Mouse (Mus musculus) MN1 (cell line): ENCODE data around the gene Ppfia3.
"Not testable (repeated sequence)": the region's sequence is repeated elsewhere in the genome, so short reads cannot be mapped to it uniquely, and the experiment has no call there.

Experiments
- DNase-seq: peaks from one replicate; pipeline ENCODE4 v3.0.0-alpha.2; 2016; ENCODE audit warnings: low spot score

Gene Ppfia3

DNA sequence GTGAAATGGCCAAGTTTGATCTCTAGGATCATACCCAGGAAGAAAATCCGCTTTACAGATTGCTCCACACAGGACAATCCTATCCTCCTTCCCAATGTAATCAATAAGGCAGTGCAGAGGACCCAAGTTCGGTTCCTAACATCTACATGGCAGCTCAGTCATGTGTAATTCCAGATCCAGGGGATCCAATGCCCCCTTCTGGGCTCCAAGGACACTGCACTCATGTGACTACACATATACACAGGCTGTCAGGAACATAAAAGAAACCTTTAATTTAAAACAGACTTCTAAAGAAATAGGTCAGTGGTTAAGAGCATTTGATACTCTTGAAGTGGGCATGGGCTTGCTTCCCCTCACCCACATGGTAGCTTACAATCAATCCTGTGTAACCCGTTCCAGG lies 19.3 kb upstream of the Ppfia3 start:
- no peak for DNase-seq

DNA sequence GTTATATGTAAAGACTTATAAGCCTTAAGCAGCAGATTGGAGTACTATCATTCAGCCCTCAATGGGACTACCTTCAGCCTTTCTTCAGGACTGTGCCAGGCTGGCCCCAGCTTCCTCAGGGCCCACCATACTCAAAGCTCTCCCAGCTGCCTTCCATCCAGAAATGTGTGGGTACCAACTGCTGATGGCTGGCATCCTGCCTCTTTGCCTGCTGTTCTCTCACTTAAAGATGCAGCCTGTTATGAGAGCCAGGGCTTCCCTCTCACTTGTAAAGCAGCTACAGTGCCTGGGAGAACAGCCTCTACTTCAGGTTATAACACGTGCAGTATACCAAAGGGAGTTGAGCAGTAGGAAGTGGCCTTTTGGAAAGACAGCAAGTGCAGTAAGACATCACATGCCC lies 9.2 kb upstream of the Ppfia3 start:
- no peak for DNase-seq

DNA sequence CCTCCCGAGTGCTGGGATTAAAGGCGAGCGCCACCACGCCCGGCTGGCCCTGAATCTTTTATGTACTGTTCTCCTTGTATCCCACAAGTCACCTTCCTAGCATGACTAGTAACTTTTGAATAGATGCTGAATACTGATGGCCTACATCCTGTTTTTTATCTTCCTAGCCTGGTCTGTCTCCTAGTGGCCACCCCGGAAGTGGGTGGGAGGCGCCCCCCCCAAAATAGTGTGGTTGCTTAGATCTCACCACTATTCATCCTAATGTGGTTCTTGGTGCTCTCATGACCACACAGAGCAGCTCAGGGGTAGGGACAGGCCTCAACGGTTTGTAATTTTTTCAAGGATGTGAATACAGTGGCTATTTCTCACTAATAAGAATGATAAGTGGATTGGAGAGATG lies 7.8 kb upstream of the Ppfia3 start:
- DNase-seq = no peak

GRCm38 (mm10) chr7:45372371-45372770 lies 5.6 kb upstream of the Ppfia3 start:
- DNase-seq = no peak

GRCm38 (mm10) chr7:45370475-45371311 lies 3.9 kb upstream of the Ppfia3 start, which contains the start of gene Lin7b:
TSS of gene Lin7b (minus strand) at chr7:45370583.
- no peak for DNase-seq

- no peak for DNase-seq
These were observed 3.1 kb upstream of the Ppfia3 start for GRCm38 (mm10) chr7:45369836-45370474.

- DNase-seq = no peak
These were observed 2.4 kb upstream of the Ppfia3 start for GRCm38 (mm10) chr7:45369022-45369745.

- DNase-seq = no peak
These were observed 1.4 kb upstream of the Ppfia3 start for GRCm38 (mm10) chr7:45368178-45368577.

DNA sequence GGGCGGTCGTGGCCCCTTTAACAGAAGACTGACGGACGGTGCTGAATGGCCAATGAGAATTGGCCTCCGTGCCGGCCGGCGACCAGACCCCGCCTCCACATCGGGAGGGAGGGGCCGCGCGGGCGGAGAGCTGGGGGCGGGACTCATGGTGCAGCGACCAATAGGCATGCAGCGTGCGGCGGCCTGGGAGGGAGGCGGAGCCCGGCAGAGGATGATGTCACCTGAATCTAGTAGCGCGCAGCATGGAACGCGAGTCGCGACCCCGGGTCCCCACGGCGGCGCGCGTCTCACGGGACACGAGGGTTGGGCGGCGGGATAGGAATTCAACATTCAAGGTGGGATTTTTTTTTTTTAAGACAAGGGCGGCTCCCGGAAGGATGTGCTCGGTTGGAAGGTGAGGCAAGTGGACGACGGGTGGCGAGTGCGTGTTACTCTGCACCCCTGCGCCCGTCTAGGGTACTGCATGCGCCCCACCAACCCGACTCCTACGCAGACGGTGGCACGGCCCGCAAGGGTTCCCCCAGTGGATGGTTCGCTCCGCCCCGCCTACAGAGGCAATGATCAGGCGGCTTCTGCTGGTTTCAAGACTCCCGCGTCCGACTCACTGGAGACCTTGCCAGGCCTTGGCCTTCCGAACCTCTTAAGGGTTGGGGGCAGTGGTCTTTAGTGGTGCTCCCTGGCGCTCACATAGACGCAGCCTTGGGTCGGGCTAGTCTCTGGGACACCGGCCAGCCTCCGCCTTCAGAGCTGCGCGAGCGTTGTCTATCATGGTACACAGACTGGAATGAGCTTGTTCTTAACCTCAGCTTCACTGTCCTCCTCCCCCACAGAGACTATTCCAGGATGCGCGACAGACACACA lies 431 bp upstream of the Ppfia3 start:
- peak; percentile 96 for DNase-seq

GRCm38 (mm10) chr7:45365742-45366651 lies 822 bp downstream of the Ppfia3 start:
- peak; percentile 54 for DNase-seq

DNA sequence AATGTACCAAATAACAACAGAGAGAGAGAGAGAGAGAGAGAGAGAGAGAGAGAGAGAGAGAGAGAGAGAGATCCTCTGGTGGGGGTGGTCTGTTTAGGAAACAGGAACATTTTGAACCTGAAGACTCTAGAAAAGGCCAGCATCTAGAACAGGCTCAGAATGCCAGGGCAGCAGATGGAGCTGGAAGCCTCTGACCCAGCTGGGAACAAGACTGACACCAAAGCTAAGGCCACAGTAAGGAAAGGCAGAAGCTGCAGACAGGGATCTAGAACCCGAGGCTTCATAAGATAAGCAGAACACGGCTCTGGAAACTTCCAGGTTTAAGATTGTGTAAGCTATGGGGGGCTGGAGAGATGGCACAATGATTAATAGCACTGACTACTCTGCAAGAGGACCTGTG lies 2.8 kb downstream of the Ppfia3 start:
- DNase-seq = no peak

GRCm38 (mm10) chr7:45362801-45363200 lies 4.0 kb downstream of the Ppfia3 start:
- no peak for DNase-seq

DNA sequence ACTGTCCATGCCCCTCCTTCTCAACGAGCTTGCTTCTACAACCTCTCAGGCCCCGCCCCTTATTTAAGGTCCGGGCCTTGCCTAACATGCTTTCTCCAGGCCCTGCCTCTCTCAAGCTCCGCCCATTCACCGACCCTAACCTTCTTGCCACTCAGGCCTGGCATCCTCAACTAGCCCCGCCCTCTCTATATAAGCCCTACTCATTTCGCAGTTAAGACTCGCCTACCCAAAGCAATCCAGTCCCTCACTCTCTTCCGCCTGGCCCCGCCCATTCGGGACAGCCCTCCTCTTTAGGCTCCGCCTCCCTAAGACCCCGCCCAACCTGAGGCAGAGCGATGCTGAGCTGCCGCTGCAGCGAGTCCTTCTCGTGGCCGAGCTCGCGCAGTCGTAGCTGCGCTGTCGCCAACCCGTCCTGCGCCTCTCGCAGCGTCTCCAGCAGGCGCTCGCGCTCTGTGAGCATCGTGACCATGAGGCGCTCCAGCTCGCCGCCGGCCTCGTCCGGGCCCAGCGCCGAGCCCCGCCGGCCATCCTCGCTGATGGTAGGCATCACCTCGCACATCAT lies 5.5 kb downstream of the Ppfia3 start:
- DNase-seq = no peak

GRCm38 (mm10) chr7:45360404-45361125 lies 6.3 kb downstream of the Ppfia3 start:
- no peak for DNase-seq

- not testable (repeated sequence) for DNase-seq
These were observed 7.7 kb downstream of the Ppfia3 start for GRCm38 (mm10) chr7:45359081-45359480.

DNA sequence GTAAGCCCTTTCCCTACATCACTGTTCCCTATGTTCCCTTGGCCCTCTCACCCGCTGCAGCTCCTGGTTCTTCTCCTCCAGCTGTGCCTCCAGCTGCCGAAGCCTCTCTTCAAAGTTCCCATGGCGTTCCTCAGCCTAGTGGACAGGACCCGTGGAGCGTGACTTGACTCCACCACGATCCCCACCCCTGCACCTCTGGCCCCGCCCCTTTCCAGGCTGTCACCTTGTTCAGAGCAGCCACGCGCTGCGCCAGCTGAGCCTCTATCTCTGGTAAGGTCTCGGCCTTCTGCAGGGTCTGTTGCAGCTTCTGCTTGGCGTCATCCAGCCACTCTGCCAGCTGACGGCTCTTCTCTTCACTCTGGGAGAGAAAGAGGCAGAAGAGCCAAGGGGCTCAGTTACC lies 10.7 kb downstream of the Ppfia3 start:
- DNase-seq = no peak

DNA sequence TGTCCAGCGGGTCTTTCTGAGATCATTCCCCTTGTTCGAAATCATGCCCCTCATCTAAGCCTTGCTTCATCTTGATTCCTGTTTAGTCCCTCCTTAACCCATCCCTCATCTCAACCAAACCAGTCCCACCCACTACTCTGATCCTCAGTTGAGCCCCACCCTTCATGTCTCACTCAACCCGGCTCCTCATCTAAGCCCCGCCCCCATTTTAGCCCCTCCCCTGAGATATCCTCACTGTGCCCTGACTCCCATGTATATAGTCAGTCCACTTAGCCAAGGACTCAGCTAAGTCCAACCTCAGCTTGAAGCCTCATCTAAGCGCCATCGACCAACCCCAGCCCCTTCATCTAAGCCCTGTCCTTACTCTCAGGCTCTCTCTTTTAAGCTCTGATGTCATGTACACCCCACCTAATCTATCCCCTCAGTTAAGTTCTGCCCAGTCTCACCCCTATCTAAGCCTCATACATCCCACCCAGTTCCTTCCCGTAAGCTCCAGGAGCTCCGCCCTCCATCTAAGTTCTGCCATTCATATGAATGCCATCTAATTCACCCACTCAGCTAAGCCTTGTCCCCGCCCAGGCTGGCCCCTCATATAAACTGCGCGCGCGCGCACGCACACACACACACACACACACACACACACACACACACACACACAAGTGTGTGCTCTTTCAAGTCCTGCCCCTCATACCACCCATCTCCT lies 11.3 kb downstream of the Ppfia3 start:
- no peak for DNase-seq

DNA sequence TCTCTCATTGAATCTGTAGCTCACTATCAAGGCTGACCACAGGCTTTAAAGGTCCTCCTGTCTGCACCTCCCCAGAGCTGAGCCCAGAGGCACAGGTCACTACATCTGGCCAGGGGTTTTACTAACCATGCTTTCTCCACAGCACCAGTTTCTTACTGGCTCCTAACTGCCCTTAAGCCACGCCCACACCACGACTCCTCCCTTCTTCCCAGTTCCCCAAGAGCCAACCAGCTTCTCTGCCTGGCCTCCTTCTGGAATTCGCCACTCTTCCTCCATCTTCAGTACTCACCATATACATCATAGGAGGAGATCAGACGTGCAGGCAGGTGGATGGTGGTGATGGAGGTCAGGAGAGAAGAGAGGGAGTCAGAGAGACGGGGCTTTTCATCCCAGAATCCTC lies 13.8 kb downstream of the Ppfia3 start:
- no peak for DNase-seq

DNA sequence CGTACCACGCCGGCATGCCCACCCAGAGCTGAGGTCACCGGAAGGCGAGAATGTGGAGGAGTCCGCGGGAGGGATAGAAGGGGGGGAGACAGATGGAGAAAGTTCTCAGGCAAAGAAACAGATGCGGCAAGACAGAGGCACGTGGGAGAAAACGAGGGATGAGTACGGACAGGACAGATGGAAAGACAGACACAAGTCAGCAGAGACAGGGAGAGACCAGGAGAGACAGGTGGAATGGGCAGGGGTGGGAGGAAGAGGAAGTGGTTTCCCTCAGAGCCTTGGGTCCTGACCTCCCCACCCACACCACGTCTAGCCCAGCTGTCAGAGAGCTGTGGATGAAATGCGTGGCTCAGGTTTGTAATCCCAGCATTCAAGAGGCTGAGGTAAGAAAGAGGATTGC lies 19.9 kb downstream of the Ppfia3 start:
- no peak for DNase-seq
